29 mouse cellular contexts compared by ENCODE assay signal in genomic region chr10:41246111-41246510, GRCm38 (mm10). TPM values are rescaled to one million over a fixed set of nuclear protein-coding genes. Genes with fewer than 3 reads are reported as not detected.
"Had no signal": no experiment of that assay in that cellular context is flagged by ENCODE, and none has a peak within 500 bp of the region (broad histone marks: within the 10 kb centered on the region; RNA-seq: fewer than 3 reads in every experiment).

No protein-coding gene starts in this region.

- H3K9ac ChIP-seq: heart, embryonic 13.5 days; heart, embryonic 15.5 days; hindbrain, embryonic 13.5 days; hindbrain, embryonic 15.5 days; kidney, embryonic 15.5 days; limb, embryonic 12.5 days; liver, embryonic 12.5 days; liver, embryonic 15.5 days; liver, postnatal 0 days had no signal

- H3K4me3 ChIP-seq: gastrocnemius, adult 2 months; heart, adult 2 months; heart, embryonic 13.5 days; heart, embryonic 15.5 days; hindbrain, embryonic 13.5 days; hindbrain, embryonic 15.5 days; kidney, embryonic 15.5 days; limb, embryonic 10.5 days; limb, embryonic 12.5 days; liver, embryonic 12.5 days; liver, embryonic 15.5 days had no signal

- DNase-seq: gastrocnemius, adult 2 months; gastrocnemius, postnatal 10 days; gastrocnemius, postnatal 25 days; heart, adult 2 months; heart, postnatal 14 days; heart, postnatal 36 days; kidney, adult 11 months; kidney, adult 2 months; kidney, adult 9 months; kidney, postnatal 14 days; kidney, postnatal 36 days; layer of hippocampus, postnatal 36 days; liver; liver, postnatal 0 days had no signal

- H3K36me3 ChIP-seq: kidney, embryonic 15.5 days; limb, embryonic 10.5 days; limb, embryonic 12.5 days; liver, embryonic 15.5 days had no signal

- H3K27ac ChIP-seq: gastrocnemius, adult 2 months; heart, adult 2 months; heart, embryonic 13.5 days; heart, embryonic 15.5 days; hindbrain, embryonic 13.5 days; hindbrain, embryonic 15.5 days; hindbrain, postnatal 0 days; kidney, embryonic 15.5 days; kidney, postnatal 0 days; limb, embryonic 12.5 days; liver, embryonic 15.5 days had no signal

- H3K4me2 ChIP-seq: heart, embryonic 11.5 days; heart, embryonic 13.5 days; heart, embryonic 15.5 days; hindbrain, embryonic 13.5 days; hindbrain, embryonic 15.5 days; kidney, embryonic 15.5 days; limb, embryonic 12.5 days; liver, embryonic 12.5 days; liver, embryonic 15.5 days had no signal

- H3K9me3 ChIP-seq: heart, embryonic 13.5 days; heart, embryonic 15.5 days; hindbrain, embryonic 13.5 days; hindbrain, embryonic 15.5 days; kidney, embryonic 15.5 days; limb, embryonic 10.5 days; limb, embryonic 12.5 days; liver, embryonic 12.5 days; liver, embryonic 15.5 days had no signal

- ATAC-seq: intestine, embryonic 16.5 days; liver, embryonic 12.5 days; liver, postnatal 0 days had no signal

- H3K4me1 ChIP-seq: hindbrain, embryonic 15.5 days; kidney, embryonic 15.5 days had no signal

- H3K27me3 ChIP-seq: heart, embryonic 13.5 days; heart, embryonic 15.5 days; hindbrain, embryonic 13.5 days; hindbrain, embryonic 15.5 days; kidney, embryonic 15.5 days; limb, embryonic 12.5 days; liver, embryonic 12.5 days; liver, embryonic 15.5 days had no signal

RNA-seq across cellular contexts. Expression of gene Ak9, which starts 57.7 kb away (rescaled TPM):
- total RNA-seq: gastrocnemius, adult 2 months; gastrocnemius, postnatal 10 days; gastrocnemius, postnatal 25 days; heart, adult 2 months; heart, postnatal 36 days; hematopoietic stem cell, adult 5-6 weeks had no signal
- polyA plus RNA-seq: large intestine, adult 2 months; limb, embryonic 10.5 days; liver, embryonic 12.5 days; liver, embryonic 15.5 days; liver, postnatal 0 days had no signal
